Mouse (Mus musculus): ENCODE results near the gene Slc39a11.

Gene Slc39a11

DNA sequence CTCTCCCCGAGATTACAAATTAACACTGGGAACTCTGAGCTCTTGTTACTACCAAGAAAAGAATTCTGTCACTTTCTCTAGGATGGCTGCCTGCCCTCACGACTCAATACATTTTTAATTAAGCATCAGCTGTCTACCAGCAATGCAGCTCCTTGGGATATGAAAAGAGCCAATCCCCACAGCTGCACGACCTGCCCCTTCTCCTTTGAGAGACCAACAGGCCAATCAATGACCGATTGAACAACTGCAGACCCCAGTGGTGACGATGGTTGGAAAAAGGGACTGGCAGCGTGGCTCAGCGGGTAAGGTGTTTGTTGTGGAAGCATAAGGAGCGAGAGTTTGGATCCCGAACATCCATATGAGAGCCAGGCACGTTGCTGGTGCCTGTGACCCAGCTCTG lies 181.9 kb downstream of the Slc39a11 start:
- DNase-seq (ENCODE audit: low read depth, low spot score) = no peak

DNA sequence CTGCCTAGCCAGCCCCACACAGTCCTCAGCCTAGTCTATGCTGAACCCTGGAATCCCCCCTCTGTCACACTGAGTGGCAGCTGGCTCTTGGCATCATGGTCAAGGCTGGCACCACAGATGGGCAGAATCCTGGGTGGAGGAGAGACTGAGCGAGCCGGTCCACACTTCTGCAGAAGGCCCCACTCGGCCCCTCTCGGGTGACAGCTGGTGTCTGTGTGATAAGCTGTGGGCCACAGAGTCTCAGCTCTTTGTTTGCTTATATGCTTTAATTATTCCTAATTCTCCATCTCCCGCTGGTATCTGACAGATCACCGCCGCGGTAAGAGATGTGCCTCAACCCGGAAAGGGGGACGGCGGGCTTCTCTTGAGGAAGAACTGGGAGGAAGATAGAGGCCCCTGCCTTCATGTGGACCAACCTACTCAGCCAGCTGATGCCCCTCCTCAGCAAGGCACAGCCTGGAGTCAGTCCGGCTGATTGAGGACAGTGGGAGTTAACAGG lies 182.5 kb downstream of the Slc39a11 start:
- DNase-seq (ENCODE audit: low read depth, low spot score) = no peak

DNA sequence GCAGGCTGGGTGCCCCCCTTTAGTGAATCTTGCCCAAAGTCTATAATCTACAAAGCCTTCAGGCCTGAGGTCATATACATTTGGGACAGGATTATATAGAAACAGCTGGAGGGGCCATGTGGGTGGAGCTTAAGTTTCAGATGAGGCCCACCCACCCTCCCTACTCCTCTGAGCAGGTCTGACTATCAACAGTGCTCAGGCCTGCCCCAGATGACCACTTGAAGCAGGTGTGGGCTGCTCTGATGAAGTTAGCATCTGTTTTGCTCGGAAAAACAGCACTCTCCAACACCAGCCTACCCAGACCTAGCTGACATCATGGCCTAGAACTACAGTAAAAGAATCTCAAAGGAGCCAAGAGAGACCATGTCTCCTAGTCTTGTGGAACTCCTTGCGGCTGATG lies 189.8 kb downstream of the Slc39a11 start:
- no peak for DNase-seq (ENCODE audit: low read depth, low spot score)

DNA sequence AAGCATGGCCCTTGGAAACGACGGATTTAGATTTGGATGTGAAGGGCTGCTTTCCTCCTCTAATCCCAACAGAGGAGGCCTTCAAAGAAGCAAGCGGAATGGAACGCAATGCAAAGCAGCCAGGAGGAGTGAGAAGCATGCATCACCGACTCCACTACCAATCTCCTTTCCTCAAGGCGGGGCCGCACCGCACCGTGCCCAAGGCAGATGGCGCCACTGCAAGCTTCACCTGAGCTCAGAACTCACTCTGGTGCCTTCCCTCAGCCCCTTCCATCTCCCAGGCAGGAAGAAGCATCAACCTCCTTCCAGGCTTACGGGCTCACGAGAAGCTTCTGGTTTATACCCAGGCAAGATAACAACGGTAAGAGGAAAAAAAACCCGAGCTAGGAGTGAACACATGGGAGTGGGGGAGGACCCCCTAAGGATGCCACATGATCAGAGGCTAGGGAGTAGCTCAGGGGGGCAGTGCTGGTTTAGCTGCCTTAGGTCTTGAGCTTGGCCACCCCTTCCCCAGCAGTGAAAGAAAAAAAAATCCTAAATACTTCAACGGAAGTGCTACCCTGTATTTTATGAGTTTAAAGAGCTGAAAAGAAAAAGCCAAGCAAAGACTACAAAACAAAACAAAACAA lies 191.2 kb downstream of the Slc39a11 start:
- no peak for DNase-seq (ENCODE audit: low read depth, low spot score)

DNA sequence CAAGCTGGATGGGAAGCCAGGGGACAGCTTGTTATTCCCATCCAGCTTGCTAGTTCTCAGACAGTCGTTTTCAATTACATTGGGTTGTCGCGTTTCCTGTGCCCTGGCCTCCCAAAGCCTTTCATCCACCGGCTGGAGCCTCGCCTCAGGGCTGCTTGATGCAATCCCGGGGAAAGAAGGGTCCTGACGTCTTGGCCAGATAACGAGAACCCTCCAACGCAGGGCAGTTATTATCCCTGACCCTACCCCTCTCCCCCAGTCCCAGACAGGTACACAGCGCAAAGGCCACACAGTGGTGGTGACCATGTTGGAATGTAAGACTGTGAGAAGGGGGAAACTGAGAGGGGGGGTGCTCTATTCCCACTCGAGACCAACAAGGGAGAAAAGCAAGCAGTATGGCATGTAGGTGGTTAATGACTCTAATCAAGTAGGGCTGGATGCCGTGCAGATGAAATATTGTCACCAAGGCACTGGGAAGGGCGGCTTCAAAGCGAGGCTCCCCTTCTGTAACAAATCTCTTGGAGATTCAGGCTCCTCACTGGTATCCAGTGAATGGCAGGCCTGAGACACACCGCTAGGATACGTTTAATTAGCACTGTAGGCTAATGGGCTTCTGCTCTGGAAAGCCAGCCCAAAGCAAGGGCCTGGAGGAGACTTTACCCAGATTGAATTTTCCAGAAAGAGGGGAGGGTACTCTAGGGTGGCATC lies 196.9 kb downstream of the Slc39a11 start:
- DNase-seq (ENCODE audit: low read depth, low spot score) = no peak

DNA sequence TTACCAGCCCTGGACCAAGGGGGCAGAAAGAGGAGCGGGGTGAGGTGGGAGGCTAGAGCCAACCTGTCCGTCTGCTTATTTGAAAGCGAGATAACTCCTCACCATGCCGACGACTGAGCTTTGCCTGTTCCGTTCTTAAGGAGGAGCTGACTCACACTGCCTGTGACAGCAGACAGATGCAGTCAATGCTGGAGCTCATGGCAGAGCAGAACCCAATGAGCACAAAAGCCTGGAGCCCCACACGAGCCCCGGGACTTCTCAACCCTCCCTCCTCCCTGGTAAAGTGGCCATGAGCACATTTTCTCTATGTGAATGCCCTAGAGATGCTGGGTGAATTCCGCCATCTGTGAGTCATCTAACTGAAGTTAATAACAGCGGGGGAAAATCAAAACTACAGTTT lies 198.6 kb downstream of the Slc39a11 start:
- DNase-seq (ENCODE audit: low read depth, low spot score) = no peak

DNA sequence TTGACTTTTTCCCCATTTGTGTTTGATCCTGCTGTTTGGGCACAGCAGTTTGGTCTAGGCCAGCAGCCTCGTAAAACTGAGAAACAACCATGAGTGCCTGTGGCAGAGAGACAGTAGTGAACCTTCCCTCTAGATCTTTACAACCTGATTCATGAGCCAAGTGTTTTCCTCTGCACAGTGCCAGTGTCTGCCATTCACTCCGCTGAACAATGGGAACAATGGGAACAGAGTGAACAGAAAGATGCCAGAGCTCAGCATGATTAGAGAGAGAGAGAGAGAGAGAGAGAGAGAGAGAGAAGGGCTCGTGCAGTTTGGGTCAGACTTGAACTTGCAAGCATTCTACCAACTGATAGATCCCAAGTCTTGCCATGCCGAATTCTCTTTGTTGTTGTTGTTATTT lies 199.2 kb downstream of the Slc39a11 start:
- no peak for DNase-seq (ENCODE audit: low read depth, low spot score)

DNA sequence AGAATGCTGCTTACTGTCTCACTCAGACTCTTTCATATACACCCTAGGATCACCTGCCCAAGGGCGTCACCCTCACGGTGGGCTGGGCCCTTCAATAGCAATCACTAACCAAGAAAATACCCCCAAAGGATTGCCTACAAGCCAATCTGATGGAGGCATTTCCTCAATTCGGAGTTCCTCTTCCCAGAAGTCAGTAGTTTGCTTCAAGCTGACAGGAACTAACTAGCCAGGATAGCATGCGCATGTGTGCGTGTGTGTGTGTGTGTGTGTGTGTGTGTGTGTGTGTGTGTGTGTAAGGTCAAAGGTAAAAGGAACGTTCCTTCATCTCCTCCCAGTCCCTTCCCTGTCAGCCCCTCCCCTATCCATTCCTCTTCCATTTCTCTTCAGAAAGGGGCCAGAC lies 199.9 kb downstream of the Slc39a11 start:
- DNase-seq (ENCODE audit: low read depth, low spot score) = no peak

DNA sequence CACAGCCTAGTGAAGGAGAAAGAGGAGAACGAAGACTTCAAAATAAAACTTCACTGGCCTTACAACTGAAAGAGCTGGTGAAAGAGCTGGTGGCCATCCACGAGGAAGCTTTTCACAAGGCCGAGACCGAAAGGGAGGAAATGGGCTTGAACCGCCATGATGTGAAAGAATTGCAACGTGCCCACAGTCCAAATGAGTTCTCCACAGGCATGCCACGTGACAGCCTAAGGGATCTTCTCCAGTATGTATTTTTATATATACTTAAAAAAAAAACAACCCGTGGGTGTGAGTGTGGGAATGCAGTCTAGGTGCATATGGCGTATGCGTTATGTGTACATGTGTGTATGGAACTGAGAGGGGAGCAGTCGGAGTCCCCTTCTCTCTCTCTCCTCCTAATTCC lies 207.8 kb downstream of the Slc39a11 start:
- no peak for DNase-seq (ENCODE audit: low read depth, low spot score)

DNA sequence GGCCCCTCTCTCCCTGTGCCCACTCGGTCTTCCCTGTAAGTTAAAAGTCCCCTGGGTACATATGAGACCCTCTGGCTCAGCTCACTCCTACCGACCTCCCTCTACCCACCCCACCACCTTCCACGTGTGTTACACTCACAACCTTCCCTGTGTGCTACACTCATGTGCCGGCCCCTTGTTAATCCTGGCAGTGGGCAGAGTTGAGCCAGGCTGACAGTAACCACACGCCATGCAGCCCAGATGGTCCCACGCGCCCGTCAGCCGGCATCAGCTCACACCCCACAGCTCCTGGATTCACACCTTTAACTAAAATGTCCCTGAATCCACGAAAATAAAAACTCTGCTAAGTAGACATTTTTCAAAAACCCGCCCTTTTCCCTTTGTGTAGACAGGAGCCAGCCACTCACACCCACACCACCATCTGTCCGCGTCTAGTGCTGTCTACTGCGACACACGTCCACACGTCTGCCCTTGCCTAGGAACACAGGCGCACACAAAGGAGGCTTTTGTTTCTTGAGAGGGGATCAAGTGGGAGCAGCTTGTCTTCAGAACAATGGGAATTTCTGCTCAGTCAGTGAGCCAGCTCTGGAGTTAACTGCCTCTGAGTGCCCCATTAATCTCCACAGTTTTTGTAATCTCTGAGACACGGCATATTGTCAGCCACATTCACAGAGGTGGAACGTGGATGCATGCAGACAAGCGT lies 210.4 kb downstream of the Slc39a11 start:
- no peak for DNase-seq (ENCODE audit: low read depth, low spot score)

DNA sequence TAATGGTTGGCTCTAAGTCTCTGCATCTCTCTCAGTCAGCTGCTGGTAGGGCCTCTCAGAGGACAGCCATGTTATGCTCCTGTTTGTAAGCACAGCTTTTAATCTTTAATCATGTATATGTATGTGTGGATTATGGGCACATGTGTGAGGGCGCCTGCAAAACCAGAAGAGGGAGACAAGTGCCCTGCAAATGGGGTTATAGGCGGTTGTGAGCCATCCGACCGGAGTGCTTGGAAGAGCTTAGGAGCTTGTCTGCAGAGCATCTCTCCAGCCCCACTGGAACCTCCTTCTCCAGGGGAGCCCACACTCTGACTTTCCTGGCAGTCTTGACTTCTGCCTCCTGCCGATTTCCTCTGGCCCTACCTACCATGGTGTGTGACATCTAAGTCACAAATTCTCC lies 211.0 kb downstream of the Slc39a11 start:
- DNase-seq (ENCODE audit: low read depth, low spot score) = no peak

DNA sequence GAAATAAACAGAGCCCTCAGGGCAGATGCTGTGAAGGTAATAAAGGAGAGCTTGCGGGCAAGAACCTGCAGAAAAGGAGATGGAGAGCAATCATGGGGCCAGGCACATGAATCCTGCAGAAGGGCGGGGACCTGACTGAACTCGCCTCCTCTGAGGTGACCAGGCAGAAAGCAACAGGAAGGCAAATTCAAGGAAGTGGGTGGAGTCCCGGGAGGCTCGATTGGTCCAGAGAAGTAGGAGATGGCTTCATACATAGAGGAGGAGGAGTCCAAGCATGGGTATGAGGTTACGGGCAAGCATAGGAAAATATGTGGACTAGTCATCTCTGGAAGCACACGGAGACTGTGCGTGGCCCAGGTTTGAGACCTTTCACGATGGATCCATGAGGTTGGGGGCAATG lies 212.5 kb downstream of the Slc39a11 start:
- DNase-seq (ENCODE audit: low read depth, low spot score) = no peak

DNA sequence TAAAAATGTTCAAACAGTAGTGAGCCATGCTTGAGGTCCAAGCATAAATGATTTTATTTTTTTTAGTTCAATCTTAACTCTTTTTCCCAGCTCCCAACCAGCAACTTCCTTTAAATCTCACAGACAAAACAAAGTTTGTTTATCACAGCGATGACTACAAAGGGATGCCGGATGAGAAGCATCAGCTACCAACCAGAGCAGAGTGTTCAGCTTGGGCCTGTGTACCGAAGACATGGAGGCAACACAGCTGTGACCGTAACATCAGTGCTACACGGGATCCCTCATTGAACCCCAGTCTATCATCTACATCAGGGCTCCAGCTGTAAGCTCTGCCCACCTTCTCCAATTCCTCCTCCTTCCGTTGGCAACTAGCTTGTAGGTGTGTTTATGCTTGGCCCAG lies 213.6 kb downstream of the Slc39a11 start:
- DNase-seq (ENCODE audit: low read depth, low spot score) = no peak

DNA sequence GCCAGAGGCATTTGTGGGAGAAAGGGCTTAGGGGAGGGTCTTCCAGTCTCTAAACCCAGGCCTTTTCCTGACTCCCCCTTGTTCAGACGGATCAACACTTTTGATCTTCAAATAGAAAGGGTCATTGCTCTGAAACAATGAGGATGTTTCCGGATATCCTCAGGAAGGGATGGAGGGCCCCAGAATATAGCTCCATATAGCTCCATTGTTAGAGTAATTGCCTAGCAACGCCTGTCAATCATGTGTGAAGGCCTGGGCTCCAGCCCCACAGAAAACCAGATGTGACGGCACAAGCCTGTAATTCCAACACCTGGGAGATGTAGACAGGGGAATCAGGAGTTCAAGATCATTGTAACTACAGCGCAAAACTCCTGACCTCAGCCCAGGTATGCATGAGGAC lies 214.2 kb downstream of the Slc39a11 start:
- DNase-seq (ENCODE audit: low read depth, low spot score) = no peak

DNA sequence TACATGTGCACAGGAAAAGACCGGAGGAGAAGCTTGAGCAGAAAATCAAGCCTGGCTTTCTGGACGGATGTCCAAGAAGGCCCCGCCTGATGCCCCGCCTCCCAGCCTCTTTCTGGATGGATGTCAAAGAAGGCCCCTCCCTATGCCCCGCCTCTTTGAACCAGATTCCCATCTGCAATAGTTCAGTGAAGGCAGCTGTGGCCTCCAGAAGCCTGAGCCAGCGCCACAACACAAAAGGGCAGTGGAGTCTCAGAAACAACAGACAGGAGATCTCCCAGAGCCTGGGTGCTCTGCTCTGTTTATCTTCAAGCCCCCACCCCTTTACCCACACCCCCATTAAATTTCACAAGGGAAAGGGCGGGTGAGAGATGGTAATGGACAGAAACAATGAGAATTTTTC lies 218.7 kb downstream of the Slc39a11 start:
- DNase-seq (ENCODE audit: low read depth, low spot score) = no peak

DNA sequence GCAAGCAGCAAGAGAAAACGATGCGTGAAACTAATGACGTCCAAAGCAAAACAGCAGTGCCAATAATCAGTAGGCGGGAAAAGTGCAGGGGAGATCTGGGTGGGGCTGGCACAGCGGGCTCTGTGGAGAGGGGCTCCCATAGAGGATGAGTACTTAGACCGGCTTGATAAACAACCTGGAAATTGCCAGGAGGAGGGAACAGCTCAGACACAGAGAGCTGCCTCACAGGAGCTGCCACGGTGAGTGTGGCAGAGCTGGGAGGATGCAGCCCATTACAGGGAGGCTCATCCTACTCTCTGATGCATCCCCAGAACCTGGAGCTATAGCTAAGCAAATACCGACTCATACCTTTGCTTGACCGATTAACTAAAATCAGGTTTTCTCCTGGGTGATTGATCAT lies 224.0 kb downstream of the Slc39a11 start:
- no peak for DNase-seq (ENCODE audit: low read depth, low spot score)

DNA sequence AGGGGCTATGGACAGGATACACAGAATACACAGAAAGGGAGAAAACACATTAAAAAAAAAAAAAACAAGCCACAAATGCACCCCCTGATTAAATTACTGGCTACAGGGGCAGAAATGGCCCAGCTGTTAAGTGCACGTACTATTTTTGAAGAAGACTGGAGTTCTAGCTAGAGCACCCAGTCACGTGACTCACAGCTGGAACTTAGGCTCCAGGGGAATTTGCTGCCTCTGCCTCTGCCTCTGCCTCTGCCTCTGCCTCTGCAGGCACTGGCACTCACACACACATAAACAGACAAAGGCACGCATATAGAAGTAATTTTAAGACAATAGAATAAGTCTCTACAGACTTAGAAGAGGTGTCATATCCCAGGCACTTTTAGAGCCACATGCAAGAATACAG lies 224.4 kb downstream of the Slc39a11 start:
- no peak for DNase-seq (ENCODE audit: low read depth, low spot score)

DNA sequence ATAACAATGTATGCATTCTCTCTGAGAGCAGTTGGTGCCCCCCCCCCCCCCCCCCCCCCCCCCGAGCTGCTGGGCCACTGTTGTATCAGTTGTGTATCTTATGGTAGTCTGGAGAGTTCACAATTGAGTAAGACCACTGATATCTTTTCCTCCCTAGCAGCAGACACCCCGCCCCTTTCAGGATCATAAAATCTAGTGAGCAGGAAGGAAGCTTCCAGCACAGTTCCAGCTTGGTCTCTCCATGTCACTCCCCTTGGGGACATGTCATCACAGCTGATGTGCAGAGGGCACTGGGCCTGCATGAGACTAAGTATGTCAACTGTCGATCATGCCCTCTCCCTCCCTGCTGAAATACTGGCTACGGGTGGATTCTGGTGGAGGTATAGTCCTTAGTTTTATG lies 225.1 kb downstream of the Slc39a11 start:
- no peak for DNase-seq (ENCODE audit: low read depth, low spot score)

DNA sequence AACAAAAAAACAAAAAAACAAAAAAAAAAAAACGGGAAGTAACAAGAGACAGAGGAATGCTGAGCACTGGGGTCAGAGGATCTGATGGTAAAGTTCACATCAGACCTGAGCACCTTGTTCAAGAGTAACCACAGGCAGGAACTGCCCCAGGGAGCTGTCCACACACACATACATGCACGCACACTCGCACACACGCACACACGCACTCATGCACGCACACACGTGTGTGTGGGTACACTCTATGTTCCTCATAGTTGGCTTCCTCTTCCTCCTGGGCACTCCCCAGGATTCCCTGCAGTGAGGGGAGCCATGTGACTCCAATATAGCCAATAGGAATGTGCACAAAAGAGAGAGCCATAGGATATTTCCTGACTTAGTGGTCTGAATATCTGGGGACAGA lies 227.3 kb downstream of the Slc39a11 start:
- DNase-seq (ENCODE audit: low read depth, low spot score) = no peak

DNA sequence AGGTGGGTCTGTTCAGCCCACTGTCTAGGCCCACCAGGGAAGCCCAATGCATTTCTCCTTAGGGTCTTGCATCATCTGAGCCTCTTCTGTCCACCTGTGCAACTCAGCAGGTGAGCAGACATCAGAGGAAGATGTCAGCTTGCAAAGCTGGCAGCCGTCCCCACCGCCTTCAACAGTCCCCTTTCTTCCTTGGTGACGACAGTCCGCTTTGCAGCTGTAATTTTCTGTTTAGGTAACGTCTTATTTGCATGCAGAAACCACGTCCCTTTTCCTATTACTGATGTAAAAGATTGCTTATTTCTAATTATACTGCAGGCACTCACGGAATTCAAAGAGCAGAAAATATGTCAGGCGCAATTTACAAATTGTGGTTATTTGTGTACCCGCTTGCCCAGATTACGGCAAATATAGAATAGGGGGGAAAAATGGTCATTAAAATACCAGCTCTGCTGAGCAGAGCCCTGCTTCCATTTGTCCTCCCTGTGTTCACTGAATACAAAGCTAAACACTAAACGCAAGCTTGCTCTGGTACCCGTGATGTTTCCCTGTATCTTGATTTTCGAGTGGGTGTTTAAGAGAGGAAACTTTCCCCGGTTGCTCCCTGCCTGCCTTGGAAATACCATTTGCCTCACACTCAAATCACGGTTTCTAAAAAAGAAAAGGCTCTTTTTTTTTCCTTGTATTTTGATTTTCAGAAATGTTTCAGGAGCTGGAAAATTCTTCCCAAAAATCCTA lies 230.8 kb downstream of the Slc39a11 start:
- DNase-seq (ENCODE audit: low read depth, low spot score) = no peak

DNA sequence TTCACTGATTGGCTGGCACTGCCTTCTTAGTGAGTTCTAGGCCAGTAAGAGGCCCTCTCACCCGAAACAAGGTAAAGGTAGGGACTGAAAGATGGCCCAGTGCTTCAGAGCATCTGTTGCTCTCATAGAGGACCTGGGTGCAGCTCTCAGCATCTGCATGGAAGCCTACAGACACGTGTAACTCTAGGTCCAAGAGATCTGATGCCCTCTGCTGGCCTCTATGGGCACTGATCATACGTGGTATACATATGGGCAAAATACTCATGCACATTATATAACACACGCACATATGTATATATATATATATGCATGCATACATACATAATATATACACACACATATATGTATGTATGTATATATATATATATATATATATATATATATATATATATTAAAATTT lies 231.9 kb downstream of the Slc39a11 start:
- DNase-seq (ENCODE audit: low read depth, low spot score) = no peak

DNA sequence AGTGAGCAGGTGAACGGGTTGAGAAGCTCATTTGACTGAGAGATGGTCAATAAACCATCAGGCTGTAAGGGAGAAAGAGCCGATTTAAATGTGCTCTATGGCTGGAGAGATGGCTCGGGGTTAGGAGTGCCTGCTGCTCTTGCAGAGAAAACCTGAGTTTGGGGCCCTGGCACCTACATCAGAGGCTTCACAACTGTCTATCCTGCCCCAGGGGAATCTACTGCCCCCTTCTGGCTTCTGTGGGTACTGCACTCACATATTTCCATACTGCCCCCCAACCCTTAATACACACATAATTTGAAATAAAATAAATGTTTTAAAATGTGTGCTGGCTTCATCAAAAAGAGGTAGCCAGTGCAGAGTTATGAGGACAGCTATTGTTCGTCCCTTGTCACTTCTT lies 237.3 kb downstream of the Slc39a11 start:
- DNase-seq (ENCODE audit: low read depth, low spot score) = no peak
